Mouse (Mus musculus): ENCODE measurements around the gene Olfr1434. TPM values are rescaled to one million over a fixed set of nuclear protein-coding genes. Genes with fewer than 3 reads are reported as not detected.

Gene Olfr1434
- polyA plus RNA-seq (2012; fragmentation: generic; extraction: Trizol) = not detected

GRCm38 (mm10) chr19:12279554-12279953, at the start of gene Olfr1434:
Gene Olfr1434, plus strand, starts transcription at chr19:12279854.

GRCm38 (mm10) chr19:12232496-12232895, 47.2 kb upstream of the Olfr1434 start, which contains the start of gene Olfr1432:
Gene Olfr1432, minus strand, starts transcription at chr19:12232596.

DNA sequence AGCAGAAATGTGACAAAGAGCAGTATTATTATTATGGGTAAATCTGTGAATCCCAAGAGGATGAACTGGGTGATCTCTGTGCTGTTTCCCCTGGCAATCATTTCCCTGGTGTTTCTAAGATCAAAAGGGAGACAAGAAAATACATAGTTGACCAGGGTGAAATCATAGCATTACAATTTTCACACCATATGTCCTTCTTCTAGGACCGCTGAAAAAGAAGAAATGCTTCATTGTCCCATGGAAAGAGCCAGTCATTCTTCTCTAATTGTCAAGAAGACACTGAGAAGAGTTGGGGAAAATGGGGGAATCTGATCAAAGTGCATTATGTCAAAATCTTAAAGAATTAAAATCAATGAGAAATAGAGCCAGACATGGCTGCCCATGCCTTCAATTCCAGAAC, 38.1 kb upstream of the Olfr1434 start, which contains the start of gene Olfr262:
Gene Olfr262 (minus strand): TSS at position 101 of the 400 bp plus-strand sequence.

GRCm38 (mm10) chr19:12260732-12261131, 18.9 kb upstream of the Olfr1434 start, which contains the start of gene Olfr235:
Gene Olfr235, plus strand, starts transcription at chr19:12261032.

DNA sequence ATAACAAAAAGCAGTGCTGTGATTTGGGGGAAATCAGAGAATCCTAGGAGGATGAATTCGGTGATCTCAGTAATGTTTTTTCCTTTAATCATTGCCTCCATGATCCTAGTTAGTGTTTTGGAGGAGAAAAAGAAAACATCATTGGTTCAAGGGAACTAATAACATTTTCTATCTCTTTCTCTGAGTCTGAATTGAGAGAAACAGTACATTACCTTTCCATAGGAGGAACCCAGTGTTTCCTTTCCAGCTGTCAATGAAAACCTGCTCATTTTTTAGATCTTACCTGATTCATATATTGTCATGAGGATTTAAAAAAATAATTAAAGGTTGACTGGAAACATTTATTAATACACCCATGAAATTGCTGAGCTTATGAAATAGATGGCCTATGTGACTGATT, 19.4 kb downstream of the Olfr1434 start, which contains the start of gene Olfr1436:
Gene Olfr1436 (minus strand): TSS at position 101 of the 400 bp plus-strand sequence.

GRCm38 (mm10) chr19:12325001-12325400, 45.3 kb downstream of the Olfr1434 start, which contains the start of gene Olfr1437:
Gene Olfr1437, minus strand, starts transcription at chr19:12325101.

Other genes starting within 250 kb of the Olfr1434 start
- under 1 TPM in 1 of 2 experiments, not detected in 1; 0.02 TPM for gene Olfr1423, start 238.5 kb upstream of the Olfr1434 start, polyA plus RNA-seq (2012; fragmentation: generic; extraction: Trizol)
- gene Olfr1424, start 217.2 kb upstream of the Olfr1434 start, polyA plus RNA-seq (2012; fragmentation: generic; extraction: Trizol) = not detected
- not detected for gene Olfr1425, start 202.1 kb upstream of the Olfr1434 start, polyA plus RNA-seq (2012; fragmentation: generic; extraction: Trizol)
- gene Olfr1426, start 187.8 kb upstream of the Olfr1434 start, polyA plus RNA-seq (2012; fragmentation: generic; extraction: Trizol) = not detected
- gene Olfr1427, start 176.5 kb upstream of the Olfr1434 start, polyA plus RNA-seq (2012; fragmentation: generic; extraction: Trizol) = not detected
- not detected for gene Olfr1428, start 164.0 kb upstream of the Olfr1434 start, polyA plus RNA-seq (2012; fragmentation: generic; extraction: Trizol)
- gene Olfr76, start 156.7 kb upstream of the Olfr1434 start, polyA plus RNA-seq (2012; fragmentation: generic; extraction: Trizol) = not detected
- gene Olfr1555-ps1, start 109.7 kb upstream of the Olfr1434 start, polyA plus RNA-seq (2012; fragmentation: generic; extraction: Trizol) = not detected
- not detected for gene Olfr1431, start 79.2 kb upstream of the Olfr1434 start, polyA plus RNA-seq (2012; fragmentation: generic; extraction: Trizol)
- gene Olfr1432, start 47.3 kb upstream of the Olfr1434 start, polyA plus RNA-seq (2012; fragmentation: generic; extraction: Trizol) = not detected
- not detected for gene Olfr262, start 38.2 kb upstream of the Olfr1434 start, polyA plus RNA-seq (2012; fragmentation: generic; extraction: Trizol)
- gene Olfr235, start 18.8 kb upstream of the Olfr1434 start, polyA plus RNA-seq (2012; fragmentation: generic; extraction: Trizol) = not detected
- gene Olfr1436, start 19.3 kb downstream of the Olfr1434 start, polyA plus RNA-seq (2012; fragmentation: generic; extraction: Trizol) = not detected
- not detected for gene Olfr1437, start 45.2 kb downstream of the Olfr1434 start, polyA plus RNA-seq (2012; fragmentation: generic; extraction: Trizol)
- gene Olfr1438-ps1, start 56.1 kb downstream of the Olfr1434 start, polyA plus RNA-seq (2012; fragmentation: generic; extraction: Trizol) = not detected
- gene Olfr1440, start 107.4 kb downstream of the Olfr1434 start, polyA plus RNA-seq (2012; fragmentation: generic; extraction: Trizol) = not detected
- gene Olfr1441, start 137.6 kb downstream of the Olfr1434 start, polyA plus RNA-seq (2012; fragmentation: generic; extraction: Trizol) = not detected
- not detected for gene Pfpl, start 148.1 kb downstream of the Olfr1434 start, polyA plus RNA-seq (2012; fragmentation: generic; extraction: Trizol)
- gene Mpeg1, start 180.9 kb downstream of the Olfr1434 start, polyA plus RNA-seq (2012; fragmentation: generic; extraction: Trizol) = under 1 TPM in 1 of 2 experiments, not detected in 1; 0.05 TPM
- 1 to 10 TPM; 1.8 to 8.0 TPM for gene Dtx4, start 221.6 kb downstream of the Olfr1434 start, polyA plus RNA-seq (2012; fragmentation: generic; extraction: Trizol)

All from C3H10T1/2 (cell line).